Mouse (Mus musculus) left cerebral cortex, postnatal 10 days (tissue): ENCODE data around the gene Cntln. TPM values are rescaled to one million over a fixed set of nuclear protein-coding genes. Genes with fewer than 3 reads are reported as not detected.

Experiments
- DNase-seq, 2 experiments: peaks; one replicate each; pipeline ENCODE4 v3.0.0; 2021 to 2022; ENCODE audit warnings: low spot score in 2 of 2, mixed read lengths in 1 of 2; ENCODE audit errors: extremely low spot score in 1 of 2
- intact Hi-C: fragments of 180-260 bp; cut with DNase I; formaldehyde crosslinking; loops from one replicate; pipeline ENCODE4 v1.15.1; 2025
- total RNA-seq, 2 experiments: library from RNA; stranded (reverse); gene quantifications; 2 replicates each; pipeline ENCODE4 v1.2.3; 2021

Cntln gene
- 1 to 10 TPM; 7.6 to 8.7 TPM for total RNA-seq

GRCm38 (mm10) chr4:84884111-84884538, at the start of gene Cntln:
TSS of gene Cntln (plus strand) at chr4:84884309.
- intact Hi-C loops, result no loop called here

GRCm38 (mm10) chr4:84836979-84837378, 47.1 kb upstream of the Cntln start:
- DNase-seq, result no peak
- intact Hi-C loops, result no loop called here

More at GRCm38 (mm10) chr4:84884111-84884538, at the start of gene Cntln:
- DNase-seq, result peak; percentile 86 to 97

- intact Hi-C loops, result no loop called here
- no peak for DNase-seq
These were observed 45.6 kb upstream of the Cntln start for GRCm38 (mm10) chr4:84838545-84838944.

- intact Hi-C loops, result no loop called here
- no peak for DNase-seq
These were observed 44.6 kb upstream of the Cntln start for GRCm38 (mm10) chr4:84839466-84839865.

- intact Hi-C loops, result no loop called here
- DNase-seq, result no peak
These were observed 26.5 kb upstream of the Cntln start for GRCm38 (mm10) chr4:84857588-84857987.

- DNase-seq, result peak; percentile 31 to 46
- intact Hi-C loops, result loop anchor here (2.0 kb wide), 1 partner anchor 220 kb away; no protein-coding TSS in a partner anchor
These were observed 7.8 kb upstream of the Cntln start for GRCm38 (mm10) chr4:84876347-84876746.

- no peak for DNase-seq
These were observed 463 bp upstream of the Cntln start for GRCm38 (mm10) chr4:84883646-84884045.

GRCm38 (mm10) chr4:84884539-84885270, 596 bp downstream of the Cntln start:
- intact Hi-C loops, result no loop called here
- DNase-seq, result peak in 1 of 2 experiments; percentile 65

More at GRCm38 (mm10) chr4:84883646-84884045, 463 bp upstream of the Cntln start:
- intact Hi-C loops, result no loop called here

GRCm38 (mm10) chr4:84885271-84885540, 1.1 kb downstream of the Cntln start:
- intact Hi-C loops, result no loop called here
- no peak for DNase-seq

- intact Hi-C loops, result no loop called here
- no peak for DNase-seq
These were observed 34.3 kb downstream of the Cntln start for GRCm38 (mm10) chr4:84918393-84918792.

- DNase-seq, result no peak
- intact Hi-C loops, result no loop called here
These were observed 50.3 kb downstream of the Cntln start for GRCm38 (mm10) chr4:84934342-84934929.

- no peak for DNase-seq
- intact Hi-C loops, result no loop called here
These were observed 58.0 kb downstream of the Cntln start for GRCm38 (mm10) chr4:84942059-84942458.

- no peak for DNase-seq
- intact Hi-C loops, result no loop called here
These were observed 58.5 kb downstream of the Cntln start for GRCm38 (mm10) chr4:84942651-84943050.

- intact Hi-C loops, result no loop called here
- no peak for DNase-seq
These were observed 60.0 kb downstream of the Cntln start for GRCm38 (mm10) chr4:84944100-84944499.

- intact Hi-C loops, result no loop called here
These were observed 62.3 kb downstream of the Cntln start for GRCm38 (mm10) chr4:84946450-84946849.

GRCm38 (mm10) chr4:84976875-84977646, 93.0 kb downstream of the Cntln start:
- no peak for DNase-seq
- intact Hi-C loops, result no loop called here

More at GRCm38 (mm10) chr4:84946450-84946849, 62.3 kb downstream of the Cntln start:
- no peak for DNase-seq

- no peak for DNase-seq
- intact Hi-C loops, result no loop called here
These were observed 111.6 kb downstream of the Cntln start for GRCm38 (mm10) chr4:84995520-84996348.

- intact Hi-C loops, result no loop called here
These were observed 121.5 kb downstream of the Cntln start for GRCm38 (mm10) chr4:85005581-85005980.

GRCm38 (mm10) chr4:85006789-85007188, 122.7 kb downstream of the Cntln start:
- intact Hi-C loops, result no loop called here
- DNase-seq, result no peak

More at GRCm38 (mm10) chr4:85005581-85005980, 121.5 kb downstream of the Cntln start:
- DNase-seq, result no peak
